Mouse (Mus musculus) stomach, embryonic 15.5 days (tissue): ENCODE results near the gene Ntrk1. TPM values are rescaled to one million over a fixed set of nuclear protein-coding genes. Genes with fewer than 3 reads are reported as not detected.

ENCODE experiments used
- ATAC-seq: fragments of 200-750 bp; cut with Nextera tagmentation; 2 replicates; pipeline ENCODE4 v1.8.0; 2017; ENCODE audit warnings: low read depth, moderate number of reproducible peaks, moderate TSS enrichment; ENCODE audit not compliant: insufficient read depth, low FRiP score
- H3K27ac ChIP-seq: fragments of 300-500 bp; sonication (generic); 2 replicates; pipeline ENCODE4 v1.5.1; 2015; ENCODE audit warnings: mild to moderate bottlenecking, inconsistent platforms
- H3K27me3 ChIP-seq: fragments of 300-500 bp; sonication (generic); replicated peaks from 2 replicates; pipeline ENCODE4 v1.6.1; 2015; ENCODE audit warnings: inconsistent platforms
- H3K36me3 ChIP-seq: fragments of 300-500 bp; sonication (generic); 2 replicates; pipeline ENCODE4 v1.6.1; 2015; ENCODE audit warnings: inconsistent platforms
- H3K4me1 ChIP-seq: fragments of 300-500 bp; sonication (generic); 2 replicates; pipeline ENCODE4 v1.6.1; 2015; ENCODE audit warnings: inconsistent platforms
- H3K4me2 ChIP-seq: fragments of 300-500 bp; sonication (generic); 2 replicates; pipeline ENCODE4 v1.6.1; 2015; ENCODE audit warnings: mild to moderate bottlenecking, inconsistent platforms
- H3K4me3 ChIP-seq: fragments of 300-500 bp; sonication (generic); replicated peaks from 2 replicates; pipeline ENCODE4 v1.5.1; 2015; ENCODE audit warnings: inconsistent platforms
- H3K9ac ChIP-seq: fragments of 300-500 bp; sonication (generic); 2 replicates; pipeline ENCODE4 v1.6.1; 2015; ENCODE audit warnings: inconsistent platforms
- H3K9me3 ChIP-seq: fragments of 300-500 bp; sonication (generic); 2 replicates; pipeline ENCODE4 v1.6.1; 2016; ENCODE audit warnings: inconsistent platforms
- WGBS: fragments of 180-500 bp; shearing (Covaris S2); methylation state at CpG from one replicate; pipeline ENCODE4 v1.1.7; 2015; 5-methylcytosine and 5-hydroxymethylcytosine counted together
- polyA plus RNA-seq: library from polyadenylated mRNA; unstranded; fragments of >200 nt; fragmentation: Nextera tagmentation; extraction: Ambion mirVana; gene quantifications from 2 replicates; pipeline ENCODE4 v1.2.1, GENCODE M21; 2015

Gene Ntrk1
- polyA plus RNA-seq, 1 experiment from 2014 or later, result 2.2 TPM

GRCm38 (mm10) chr3:87812413-87812812, 17.5 kb upstream of the Ntrk1 start:
- Histone ChIP-seq H3K9ac (no peak overlapping the region), H3K4me3 (no peak overlapping the region), H3K36me3 (no peaks in the 10 kb centered on the region), H3K27me3 (peaks cover 45% of the 10 kb centered on the region), H3K27ac (no peak overlapping the region), H3K4me2 (no peak overlapping the region), H3K9me3 (no peaks in the 10 kb centered on the region), H3K4me1 (peaks cover 15% of the 10 kb centered on the region)
- no peak for ATAC-seq
- 79% methylated on average over 4 of the region's 4 CpGs for WGBS

GRCm38 (mm10) chr3:87811297-87811696, 16.3 kb upstream of the Ntrk1 start:
- Histone ChIP-seq H3K36me3 (no peaks in the 10 kb centered on the region), H3K4me1 (peaks cover 12% of the 10 kb centered on the region), H3K27ac (no peak overlapping the region), H3K9ac (no peak overlapping the region), H3K27me3 (peaks cover 49% of the 10 kb centered on the region), H3K4me3 (no peak overlapping the region), H3K9me3 (no peaks in the 10 kb centered on the region), H3K4me2 (no peak overlapping the region)
- 79% methylated on average over 8 of the region's 8 CpGs for WGBS
- ATAC-seq, result no peak

- Histone ChIP-seq H3K27me3 (peaks cover 59% of the 10 kb centered on the region), H3K9ac (no peak overlapping the region)
These were observed 14.5 kb upstream of the Ntrk1 start for GRCm38 (mm10) chr3:87809322-87809962.

GRCm38 (mm10) chr3:87804038-87804677, 9.2 kb upstream of the Ntrk1 start:
- no peak overlapping the region for H3K9ac ChIP-seq
- WGBS, result 7% methylated on average over 26 of the region's 26 CpGs
- H3K4me1 ChIP-seq, result peaks cover 7% of the 10 kb centered on the region
- ATAC-seq, result peak; percentile 25; the same call in 1 of the 2 replicates
- no peaks in the 10 kb centered on the region for H3K36me3 ChIP-seq
- H3K4me3 ChIP-seq, result peak overlapping the region; percentile 19
- H3K4me2 ChIP-seq, result peak overlapping the region; percentile 47
- no peaks in the 10 kb centered on the region for H3K9me3 ChIP-seq
- no peak overlapping the region for H3K27ac ChIP-seq
- peaks cover 74% of the 10 kb centered on the region for H3K27me3 ChIP-seq

More at GRCm38 (mm10) chr3:87809322-87809962, 14.5 kb upstream of the Ntrk1 start:
- ATAC-seq, result peak; percentile 50; the same call in 1 of the 2 replicates
- no peaks in the 10 kb centered on the region for H3K9me3 ChIP-seq
- peak overlapping the region; percentile 41 for H3K4me2 ChIP-seq
- peaks cover 10% of the 10 kb centered on the region for H3K4me1 ChIP-seq
- peak overlapping the region; percentile 6; the same call in 1 of the 2 replicates for H3K4me3 ChIP-seq
- H3K27ac ChIP-seq, result no peak overlapping the region
- H3K36me3 ChIP-seq, result no peaks in the 10 kb centered on the region
- WGBS, result 9% methylated on average over 28 of the region's 28 CpGs

GRCm38 (mm10) chr3:87801681-87802080, 6.7 kb upstream of the Ntrk1 start:
- H3K4me1 ChIP-seq, result peaks cover 16% of the 10 kb centered on the region
- peak; percentile 52; the same call in 1 of the 2 replicates for ATAC-seq
- no peak overlapping the region for H3K9ac ChIP-seq
- H3K4me2 ChIP-seq, result no peak overlapping the region
- WGBS, result 48% methylated on average over 5 of the region's 5 CpGs
- no peaks in the 10 kb centered on the region for H3K36me3 ChIP-seq
- H3K27ac ChIP-seq, result no peak overlapping the region
- H3K27me3 ChIP-seq, result peaks cover 83% of the 10 kb centered on the region
- no peak overlapping the region for H3K4me3 ChIP-seq
- H3K9me3 ChIP-seq, result no peaks in the 10 kb centered on the region

GRCm38 (mm10) chr3:87796736-87797334, 1.9 kb upstream of the Ntrk1 start, which contains the start of gene Insrr:
Gene Insrr (plus strand): TSS chr3:87796951.
- Histone ChIP-seq H3K4me2 (peak within 1 kb of the TSS; percentile 84), H3K4me1 (peaks cover 32% of the 10 kb centered on the region), H3K27me3 (peaks cover 92% of the 10 kb centered on the region), H3K27ac (no peak within 1 kb of the TSS), H3K4me3 (peak within 1 kb of the TSS; percentile 39), H3K9me3 (no peaks in the 10 kb centered on the region), H3K36me3 (no peaks in the 10 kb centered on the region), H3K9ac (no peak within 1 kb of the TSS)
- ATAC-seq, result no peak
- 2% methylated on average over 29 of the region's 29 CpGs for WGBS

- H3K4me3 ChIP-seq, result peak overlapping the region; percentile 32
- H3K4me1 ChIP-seq, result peaks cover 32% of the 10 kb centered on the region
- WGBS, result 16% methylated on average over 33 of the region's 33 CpGs
- H3K9ac ChIP-seq, result no peak overlapping the region
- no peak overlapping the region for H3K27ac ChIP-seq
- ATAC-seq, result no peak
- H3K4me2 ChIP-seq, result peak overlapping the region; percentile 55
- H3K27me3 ChIP-seq, result peaks cover 95% of the 10 kb centered on the region
- H3K36me3 ChIP-seq, result no peaks in the 10 kb centered on the region
- no peaks in the 10 kb centered on the region for H3K9me3 ChIP-seq
These were observed 645 bp upstream of the Ntrk1 start for GRCm38 (mm10) chr3:87795336-87796277.

- no peak overlapping the region for H3K4me3 ChIP-seq
- no peaks in the 10 kb centered on the region for H3K9me3 ChIP-seq
- no peak overlapping the region for H3K9ac ChIP-seq
- H3K4me2 ChIP-seq, result no peak overlapping the region
- WGBS, result 38% methylated on average over 5 of the region's 5 CpGs
- H3K4me1 ChIP-seq, result peaks cover 15% of the 10 kb centered on the region
- no peak for ATAC-seq
- H3K27me3 ChIP-seq, result peaks cover 40% of the 10 kb centered on the region
- no peaks in the 10 kb centered on the region for H3K36me3 ChIP-seq
- no peak overlapping the region for H3K27ac ChIP-seq
These were observed 5.2 kb downstream of the Ntrk1 start for GRCm38 (mm10) chr3:87789768-87790167.

GRCm38 (mm10) chr3:87789248-87789647, 5.7 kb downstream of the Ntrk1 start:
- Histone ChIP-seq H3K4me2 (no peak overlapping the region), H3K27me3 (peaks cover 35% of the 10 kb centered on the region), H3K4me3 (no peak overlapping the region), H3K9me3 (no peaks in the 10 kb centered on the region), H3K36me3 (no peaks in the 10 kb centered on the region), H3K27ac (no peak overlapping the region), H3K4me1 (peaks cover 11% of the 10 kb centered on the region), H3K9ac (no peak overlapping the region)
- peak; percentile 20; the same call in 1 of the 2 replicates for ATAC-seq
- 48% methylated on average over 1 of the region's 1 CpGs for WGBS

- Histone ChIP-seq H3K9me3 (no peaks in the 10 kb centered on the region), H3K36me3 (no peaks in the 10 kb centered on the region), H3K4me2 (no peak overlapping the region), H3K27me3 (peaks cover under 1% of the 10 kb centered on the region; the same call in 1 of the 2 replicates), H3K4me1 (peaks cover 11% of the 10 kb centered on the region), H3K4me3 (no peak overlapping the region), H3K27ac (no peak overlapping the region), H3K9ac (no peak overlapping the region)
- no peak for ATAC-seq
- WGBS, result 19% methylated on average over 6 of the region's 6 CpGs
These were observed 9.2 kb downstream of the Ntrk1 start for GRCm38 (mm10) chr3:87785626-87786214.

- no peak overlapping the region for H3K4me2 ChIP-seq
- H3K36me3 ChIP-seq, result no peaks in the 10 kb centered on the region
- H3K4me3 ChIP-seq, result no peak overlapping the region
- H3K27me3 ChIP-seq, result no peaks in the 10 kb centered on the region
- no peak overlapping the region for H3K9ac ChIP-seq
- H3K4me1 ChIP-seq, result peaks cover 11% of the 10 kb centered on the region
- no peaks in the 10 kb centered on the region for H3K9me3 ChIP-seq
- WGBS, result 53% methylated on average over 5 of the region's 5 CpGs
- H3K27ac ChIP-seq, result no peak overlapping the region
- ATAC-seq, result no peak
These were observed 9.8 kb downstream of the Ntrk1 start for GRCm38 (mm10) chr3:87785156-87785555.
